Mouse (Mus musculus) lung, embryonic 14.5 days (tissue): Measurements from ENCODE around the gene Lama5. TPM values are rescaled to one million over a fixed set of nuclear protein-coding genes. Genes with fewer than 3 reads are reported as not detected.
A peak's percentile ranks its signal among the peaks of the same experiment; 100 is the strongest.

Source experiments
- ATAC-seq: fragments of 200-750 bp; cut with Nextera tagmentation; 2 replicates; pipeline ENCODE4 v1.8.0; 2017; ENCODE audit warnings: mild to moderate bottlenecking, moderate TSS enrichment, moderate library complexity; ENCODE audit not compliant: insufficient read depth
- DNase-seq: peaks from one replicate; pipeline ENCODE4 v3.0.0-alpha.2; 2015
- H3K27ac ChIP-seq: fragments of 300-500 bp; sonication (generic); 2 replicates; pipeline ENCODE4 v1.5.1; 2014; ENCODE audit warnings: low read depth, mild to moderate bottlenecking, moderate library complexity
- H3K27me3 ChIP-seq: fragments of 300-500 bp; sonication (generic); 2 replicates; pipeline ENCODE4 v1.6.1; 2014; ENCODE audit warnings: low read length, control low read depth; ENCODE audit not compliant: insufficient read depth
- H3K36me3 ChIP-seq: fragments of 300-500 bp; sonication (generic); 2 replicates; pipeline ENCODE4 v1.6.1; 2014; ENCODE audit warnings: control low read depth; ENCODE audit not compliant: insufficient read depth
- H3K4me1 ChIP-seq: fragments of 300-500 bp; sonication (generic); 2 replicates; pipeline ENCODE4 v1.6.1; 2014; ENCODE audit warnings: antibody characterized with exemption, control low read depth; ENCODE audit not compliant: insufficient read depth
- H3K4me2 ChIP-seq: fragments of 300-500 bp; sonication (generic); 2 replicates; pipeline ENCODE4 v1.6.1; 2014; ENCODE audit warnings: mild to moderate bottlenecking
- H3K4me3 ChIP-seq: fragments of 300-500 bp; sonication (generic); 2 replicates; pipeline ENCODE4 v1.5.1; 2014; ENCODE audit warnings: low read depth, low read length
- H3K9ac ChIP-seq: fragments of 300-500 bp; sonication (generic); 2 replicates; pipeline ENCODE4 v1.6.1; 2014
- H3K9me3 ChIP-seq: fragments of 300-500 bp; sonication (generic); 2 replicates; pipeline ENCODE4 v1.6.1; 2016; ENCODE audit warnings: low read depth, low read length, control low read depth
- CTCF ChIP-seq: IDR thresholded peaks from 2 replicates; pipeline ENCODE4 v1.5.1; 2016; ENCODE audit warnings: antibody characterized with exemption, low read depth
- WGBS: fragments of 180-500 bp; shearing (Covaris S2); extraction: QIAGEN DNeasy Blood & Tissue Kit; methylation state at CpG from one replicate; pipeline ENCODE4 v1.1.7; 2014; 5-methylcytosine and 5-hydroxymethylcytosine counted together
- polyA plus RNA-seq: library from polyadenylated mRNA; unstranded; fragments of >200 nt; fragmentation: Nextera tagmentation; extraction: Ambion mirVana; gene quantifications from 2 replicates; pipeline ENCODE4 v1.2.1, GENCODE M21; 2014

Lama5 gene
- polyA plus RNA-seq, 1 experiment from 2014 or later, result 95.0 TPM

- Histone ChIP-seq H3K36me3 (peaks cover 25% of the 10 kb centered on the region), H3K4me1 (peaks cover 16% of the 10 kb centered on the region), H3K4me2 (peak overlapping the region; percentile 70), H3K9me3 (no peaks in the 10 kb centered on the region), H3K27me3 (no peaks in the 10 kb centered on the region), H3K27ac (no peak overlapping the region), H3K4me3 (peak overlapping the region; percentile 96; the same call in 1 of the 2 replicates), H3K9ac (0 out of 2 replicates have a peak overlapping the region, but pooled peaks have one; percentile 13)
- no peak for TF ChIP-seq CTCF
- WGBS, result 78% methylated on average over 11 of the region's 11 CpGs
- ATAC-seq (no peak), DNase-seq (no peak)
Observed at GRCm38 (mm10) chr2:180170151-180170805, 55.4 kb downstream of the Lama5 start.

GRCm38 (mm10) chr2:180166869-180167268 is 58.8 kb downstream of the Lama5 start:
- no peak for DNase-seq
- no peak for ATAC-seq
- Histone ChIP-seq H3K9me3 (no peaks in the 10 kb centered on the region), H3K9ac (no peak overlapping the region), H3K27me3 (no peaks in the 10 kb centered on the region), H3K36me3 (peaks cover 19% of the 10 kb centered on the region), H3K27ac (no peak overlapping the region), H3K4me1 (peaks cover 4% of the 10 kb centered on the region; the same call in 1 of the 2 replicates), H3K4me2 (no peak overlapping the region), H3K4me3 (no peak overlapping the region)
- WGBS, result 67% methylated on average over 2 of the region's 2 CpGs
- no peak for TF ChIP-seq CTCF

GRCm38 (mm10) chr2:180165855-180166254 is 59.8 kb downstream of the Lama5 start:
- Histone ChIP-seq H3K27ac (no peak overlapping the region), H3K4me1 (peaks cover 3% of the 10 kb centered on the region; the same call in 1 of the 2 replicates), H3K27me3 (no peaks in the 10 kb centered on the region), H3K4me2 (no peak overlapping the region), H3K9me3 (no peaks in the 10 kb centered on the region), H3K36me3 (peaks cover 25% of the 10 kb centered on the region), H3K4me3 (no peak overlapping the region), H3K9ac (no peak overlapping the region)
- no peak for TF ChIP-seq CTCF
- DNase-seq, result no peak
- WGBS, result 80% methylated on average over 2 of the region's 2 CpGs
- no peak for ATAC-seq

GRCm38 (mm10) chr2:180158627-180159026 is 67.0 kb downstream of the Lama5 start:
- H3K27me3 ChIP-seq, result no peaks in the 10 kb centered on the region
- no peak for DNase-seq
- no peak for ATAC-seq
- no peak overlapping the region for H3K9ac ChIP-seq
- no peak overlapping the region for H3K4me3 ChIP-seq
- no peak overlapping the region for H3K27ac ChIP-seq
- H3K36me3 ChIP-seq, result peaks cover 75% of the 10 kb centered on the region
- TF ChIP-seq CTCF, result no peak
- H3K4me2 ChIP-seq, result no peak overlapping the region
- no peaks in the 10 kb centered on the region for H3K4me1 ChIP-seq
- no peaks in the 10 kb centered on the region for H3K9me3 ChIP-seq
- WGBS, result 92% methylated on average over 3 of the region's 3 CpGs

GRCm38 (mm10) chr2:180154796-180155195 is 70.9 kb downstream of the Lama5 start:
- H3K9ac ChIP-seq, result no peak overlapping the region
- H3K9me3 ChIP-seq, result no peaks in the 10 kb centered on the region
- peaks cover 72% of the 10 kb centered on the region for H3K36me3 ChIP-seq
- H3K27ac ChIP-seq, result no peak overlapping the region
- WGBS, result 66% methylated on average over 3 of the region's 3 CpGs
- H3K27me3 ChIP-seq, result no peaks in the 10 kb centered on the region
- TF ChIP-seq CTCF, result no peak
- ATAC-seq, result no peak
- H3K4me1 ChIP-seq, result no peaks in the 10 kb centered on the region
- peak; percentile 5 for DNase-seq
- H3K4me2 ChIP-seq, result no peak overlapping the region
- no peak overlapping the region for H3K4me3 ChIP-seq

GRCm38 (mm10) chr2:180148551-180148950 is 77.1 kb downstream of the Lama5 start:
- H3K27ac ChIP-seq, result no peak overlapping the region
- no peaks in the 10 kb centered on the region for H3K4me1 ChIP-seq
- no peak overlapping the region for H3K4me2 ChIP-seq
- DNase-seq (no peak), ATAC-seq (no peak)
- no peak for TF ChIP-seq CTCF
- peaks cover 59% of the 10 kb centered on the region for H3K36me3 ChIP-seq
- H3K9ac ChIP-seq, result no peak overlapping the region
- H3K27me3 ChIP-seq, result no peaks in the 10 kb centered on the region
- H3K4me3 ChIP-seq, result no peak overlapping the region
- 82% methylated on average over 9 of the region's 9 CpGs for WGBS
- H3K9me3 ChIP-seq, result no peaks in the 10 kb centered on the region

GRCm38 (mm10) chr2:180147379-180147778 is 78.3 kb downstream of the Lama5 start:
- Histone ChIP-seq H3K9me3 (no peaks in the 10 kb centered on the region), H3K27me3 (no peaks in the 10 kb centered on the region), H3K27ac (no peak overlapping the region), H3K36me3 (peaks cover 55% of the 10 kb centered on the region), H3K4me3 (no peak overlapping the region), H3K4me2 (no peak overlapping the region), H3K4me1 (no peaks in the 10 kb centered on the region), H3K9ac (no peak overlapping the region)
- TF ChIP-seq CTCF, result no peak
- WGBS, result 86% methylated on average over 6 of the region's 6 CpGs
- DNase-seq, result no peak
- no peak for ATAC-seq

GRCm38 (mm10) chr2:180146091-180146490 is 79.6 kb downstream of the Lama5 start:
- DNase-seq, result no peak
- no peak overlapping the region for H3K4me3 ChIP-seq
- H3K27ac ChIP-seq, result no peak overlapping the region
- H3K36me3 ChIP-seq, result peaks cover 44% of the 10 kb centered on the region
- no peak for ATAC-seq
- H3K4me1 ChIP-seq, result no peaks in the 10 kb centered on the region
- TF ChIP-seq CTCF, result no peak
- no peak overlapping the region for H3K4me2 ChIP-seq
- H3K27me3 ChIP-seq, result no peaks in the 10 kb centered on the region
- no peaks in the 10 kb centered on the region for H3K9me3 ChIP-seq
- 78% methylated on average over 2 of the region's 2 CpGs for WGBS
- no peak overlapping the region for H3K9ac ChIP-seq
